Mouse (Mus musculus): ENCODE measurements around the gene Rdh16f1. TPM values are rescaled to one million over a fixed set of nuclear protein-coding genes. Genes with fewer than 3 reads are reported as not detected.

Rdh16f1 gene
- total and polyA plus RNA-seq, 3 experiments: 0.10 TPM; not detected in 2

DNA sequence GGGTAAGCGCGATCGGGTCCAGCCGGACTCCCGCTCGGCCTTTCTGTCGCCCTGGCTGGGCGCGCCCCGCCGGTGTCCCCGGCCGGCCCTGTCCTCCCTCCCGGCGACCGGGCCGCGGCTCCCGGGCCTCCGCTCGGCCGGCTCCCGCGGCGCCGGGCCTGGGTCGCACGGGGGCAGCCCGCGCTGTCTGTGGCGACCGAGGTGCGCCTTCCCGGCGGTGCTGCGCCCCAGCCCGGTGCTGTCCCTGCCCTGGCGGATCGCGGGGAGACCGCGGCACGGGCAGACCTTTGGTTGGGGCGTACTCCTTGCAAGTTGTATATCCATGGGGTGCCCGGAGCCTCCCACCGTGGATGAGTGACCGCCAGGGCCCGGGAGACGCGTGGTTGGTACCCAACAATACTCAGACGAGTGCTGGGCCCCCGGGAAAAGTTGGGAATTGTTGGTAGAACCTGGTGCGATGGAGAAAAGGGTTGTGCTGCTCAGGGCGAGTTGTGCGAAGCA lies 19.9 kb upstream of the Rdh16f1 start:
- Histone ChIP-seq H3K9ac (ENCODE audit: low read depth, low read length) (peak overlapping the region; percentile 100), H3K79me2 (replicated peaks; ENCODE audit: control insufficient read depth, insufficient read depth, low read length) (peaks cover 4% of the 10 kb centered on the region; the same call in 1 of the 2 replicates), H3K4me1 (ENCODE audit: control insufficient read depth, insufficient read depth, low read length) (peaks cover 1% of the 10 kb centered on the region; the same call in 1 of the 2 replicates), H3K27me3 (ENCODE audit: control insufficient read depth, insufficient read depth, low read length) (no peaks in the 10 kb centered on the region), H3K36me3 (ENCODE audit: control insufficient read depth, insufficient read depth, low read length) (no peaks in the 10 kb centered on the region), H3K27ac (peak overlapping the region; percentile 77), H3K4me3 (peak overlapping the region; percentile 77)
- WGBS: under 1% methylated on average over 55 of the region's 55 CpGs
- DNase-seq: no peak
- intact Hi-C loops (cut with DNase I): loop anchor here (5.0 to 10.0 kb wide), 5 partner anchors 62 to 268 kb away; partner anchors contain the start of genes Hsd17b6, Lrp1 and Stat6
- no peak for TF ChIP-seq CTCF (IDR thresholded peaks at IDR 0.05)

GRCm38 (mm10) chr10:127744661-127745060 lies 14.9 kb upstream of the Rdh16f1 start:
- 64% methylated on average over 5 of the region's 5 CpGs for WGBS
- H3K36me3 ChIP-seq (ENCODE audit: control insufficient read depth, insufficient read depth, low read length): no peaks in the 10 kb centered on the region
- H3K4me3 ChIP-seq: no peak overlapping the region
- intact Hi-C loops (cut with DNase I): no loop called here
- H3K9ac ChIP-seq (ENCODE audit: low read depth, low read length): no peak overlapping the region
- H3K27me3 ChIP-seq (ENCODE audit: control insufficient read depth, insufficient read depth, low read length): no peaks in the 10 kb centered on the region
- DNase-seq: peak; percentile 30 to 62
- no peaks in the 10 kb centered on the region; the same call in 1 of the 2 replicates for H3K4me1 ChIP-seq (ENCODE audit: control insufficient read depth, insufficient read depth, low read length)
- 0 out of 2 replicates have a peak, but pooled peaks have one; percentile 12 for TF ChIP-seq EP300 (IDR thresholded peaks at IDR 0.05; ENCODE audit: insufficient read depth, low read depth, low read length)
- TF ChIP-seq CTCF (IDR thresholded peaks at IDR 0.05): peak; percentile 77
- no peak for TF ChIP-seq POLR2A (IDR thresholded peaks at IDR 0.05; ENCODE audit: insufficient read depth, low read depth, low read length)
- H3K79me2 ChIP-seq (replicated peaks; ENCODE audit: control insufficient read depth, insufficient read depth, low read length): peaks cover 4% of the 10 kb centered on the region; the same call in 1 of the 2 replicates
- no peak overlapping the region for H3K27ac ChIP-seq

DNA sequence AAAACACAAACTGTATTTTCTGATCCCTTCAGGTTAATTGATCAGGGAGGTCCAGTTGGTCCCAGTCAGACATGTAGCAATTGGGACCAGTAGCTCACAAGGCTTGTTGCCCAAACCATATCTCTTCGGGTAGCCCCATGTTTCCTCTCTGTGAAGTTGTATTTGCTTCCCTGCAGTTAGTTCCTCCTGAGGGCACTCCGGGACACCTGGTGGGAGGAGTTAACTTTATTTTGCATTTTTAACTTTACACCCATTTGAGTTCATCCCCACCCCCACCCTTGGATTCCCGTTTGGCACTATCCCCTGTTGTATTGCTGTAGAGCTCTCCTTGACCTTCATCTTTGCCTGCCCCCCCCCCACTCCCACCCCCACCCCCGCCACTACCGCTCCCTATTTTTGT lies 13.7 kb upstream of the Rdh16f1 start:
- Histone ChIP-seq H3K4me1 (ENCODE audit: control insufficient read depth, insufficient read depth, low read length) (no peaks in the 10 kb centered on the region; the same call in 1 of the 2 replicates), H3K4me3 (no peak overlapping the region), H3K27ac (no peak overlapping the region), H3K79me2 (replicated peaks; ENCODE audit: control insufficient read depth, insufficient read depth, low read length) (peaks cover 4% of the 10 kb centered on the region; the same call in 1 of the 2 replicates), H3K9ac (ENCODE audit: low read depth, low read length) (no peak overlapping the region), H3K27me3 (ENCODE audit: control insufficient read depth, insufficient read depth, low read length) (no peaks in the 10 kb centered on the region), H3K36me3 (ENCODE audit: control insufficient read depth, insufficient read depth, low read length) (no peaks in the 10 kb centered on the region)
- 48% methylated on average over 5 of the region's 5 CpGs for WGBS
- TF ChIP-seq EP300 (IDR thresholded peaks at IDR 0.05; ENCODE audit: insufficient read depth, low read depth, low read length) (no peak), POLR2A (IDR thresholded peaks at IDR 0.05; ENCODE audit: insufficient read depth, low read depth, low read length) (no peak), CTCF (IDR thresholded peaks at IDR 0.05) (no peak)
- intact Hi-C loops (cut with DNase I): no loop called here
- DNase-seq: no peak

- no peak overlapping the region for H3K27ac ChIP-seq
- no peaks in the 10 kb centered on the region for H3K27me3 ChIP-seq (ENCODE audit: control insufficient read depth, insufficient read depth, low read length)
- no peak for DNase-seq
- no peak for TF ChIP-seq CTCF (IDR thresholded peaks at IDR 0.05)
- H3K9ac ChIP-seq (ENCODE audit: low read depth, low read length): no peak overlapping the region
- no peak overlapping the region for H3K4me3 ChIP-seq
- intact Hi-C loops (cut with DNase I): no loop called here
- WGBS: 78% methylated on average over 8 of the region's 8 CpGs
- peaks cover 4% of the 10 kb centered on the region; the same call in 1 of the 2 replicates for H3K79me2 ChIP-seq (replicated peaks; ENCODE audit: control insufficient read depth, insufficient read depth, low read length)
- H3K4me1 ChIP-seq (ENCODE audit: control insufficient read depth, insufficient read depth, low read length): no peaks in the 10 kb centered on the region; the same call in 1 of the 2 replicates
- no peaks in the 10 kb centered on the region for H3K36me3 ChIP-seq (ENCODE audit: control insufficient read depth, insufficient read depth, low read length)
Observed at GRCm38 (mm10) chr10:127747254-127747653, 12.3 kb upstream of the Rdh16f1 start.

- intact Hi-C loops (cut with DNase I): no loop called here
- Histone ChIP-seq H3K27ac (peak overlapping the region; percentile 48), H3K36me3 (ENCODE audit: control insufficient read depth, insufficient read depth, low read length) (no peaks in the 10 kb centered on the region), H3K4me1 (ENCODE audit: control insufficient read depth, insufficient read depth, low read length) (peaks cover 2% of the 10 kb centered on the region; the same call in 1 of the 2 replicates), H3K9ac (ENCODE audit: low read depth, low read length) (no peak overlapping the region), H3K27me3 (ENCODE audit: control insufficient read depth, insufficient read depth, low read length) (no peaks in the 10 kb centered on the region), H3K4me3 (peak overlapping the region; percentile 54), H3K79me2 (replicated peaks; ENCODE audit: control insufficient read depth, insufficient read depth, low read length) (peaks cover under 1% of the 10 kb centered on the region; the same call in 1 of the 2 replicates)
- TF ChIP-seq POLR2A (IDR thresholded peaks at IDR 0.05; ENCODE audit: insufficient read depth, low read depth, low read length) (0 out of 2 replicates have a peak, but pooled peaks have one; percentile 29), EP300 (IDR thresholded peaks at IDR 0.05; ENCODE audit: insufficient read depth, low read depth, low read length) (0 out of 2 replicates have a peak, but pooled peaks have one; percentile 13), CTCF (IDR thresholded peaks at IDR 0.05) (no peak)
- WGBS: 12% methylated on average over 8 of the region's 8 CpGs
- DNase-seq: peak; percentile 57 to 62
Observed at GRCm38 (mm10) chr10:127748847-127749612, 10.6 kb upstream of the Rdh16f1 start.

Measured in heart, adult 2 months (tissue).